Mouse (Mus musculus) large intestine, adult 2 months (tissue): ENCODE measurements around the gene Cfap44. TPM values are rescaled to one million over a fixed set of nuclear protein-coding genes. Genes with fewer than 3 reads are reported as not detected.

Experiments
- DNase-seq: peaks from one replicate; pipeline ENCODE4 v3.0.0-alpha.2; 2012; ENCODE audit warnings: low read depth, low spot score
- WGBS: fragments of 180-500 bp; shearing (Covaris S2); methylation state at CpG from one replicate; pipeline ENCODE4 v1.1.7; 2018; 5-methylcytosine and 5-hydroxymethylcytosine counted together
- polyA plus RNA-seq: library from polyadenylated mRNA; depleted of rRNA; stranded (reverse); fragments of >200 nt; gene quantifications from 2 replicates; pipeline ENCODE4 v1.2.3, GENCODE M21; 2012

The Cfap44 gene
- polyA plus RNA-seq, 1 experiment = not detected

DNA sequence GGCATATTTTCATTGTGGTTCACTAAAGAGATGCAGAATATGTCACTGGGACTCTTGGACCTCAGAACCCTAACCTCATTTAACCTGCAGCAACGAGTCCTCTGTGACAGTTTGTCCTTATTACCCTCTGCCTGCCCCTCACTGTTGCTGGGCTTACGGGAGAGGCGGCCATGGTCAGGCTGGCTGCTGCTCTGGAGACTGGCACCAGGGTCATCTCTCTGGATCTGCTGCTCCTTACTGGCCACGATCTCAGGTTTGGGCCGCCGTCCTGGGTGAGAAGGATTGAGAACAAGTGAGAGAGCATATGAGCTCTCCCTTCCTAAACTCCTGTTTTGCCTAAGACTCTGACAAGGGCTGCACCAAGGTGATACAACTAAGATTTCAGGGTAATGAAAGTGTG lies 97.6 kb downstream of the Cfap44 start:
- 91% methylated on average over 6 of the region's 6 CpGs for WGBS
- no peak for DNase-seq

DNA sequence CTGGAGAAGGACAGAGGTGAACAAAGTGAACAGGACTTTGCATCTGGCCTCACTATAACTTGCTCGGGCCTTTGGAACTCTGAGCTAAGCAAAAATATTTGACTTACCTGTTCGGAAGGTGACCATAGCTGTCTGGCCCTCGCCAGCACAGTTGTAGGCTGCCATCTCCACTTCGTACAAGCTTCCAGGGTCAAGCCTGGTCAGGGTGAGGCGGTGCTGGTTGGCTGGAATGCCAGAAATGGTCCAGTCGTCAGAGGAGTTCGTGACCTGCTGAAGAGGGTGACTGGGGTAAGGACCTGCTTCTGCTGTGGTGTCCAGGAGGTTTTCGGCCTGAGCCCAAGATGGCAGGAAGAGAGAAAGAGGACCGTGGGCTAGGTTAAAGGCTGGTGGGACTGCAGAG lies 98.1 kb downstream of the Cfap44 start:
- no peak for DNase-seq
- 91% methylated on average over 9 of the region's 9 CpGs for WGBS

DNA sequence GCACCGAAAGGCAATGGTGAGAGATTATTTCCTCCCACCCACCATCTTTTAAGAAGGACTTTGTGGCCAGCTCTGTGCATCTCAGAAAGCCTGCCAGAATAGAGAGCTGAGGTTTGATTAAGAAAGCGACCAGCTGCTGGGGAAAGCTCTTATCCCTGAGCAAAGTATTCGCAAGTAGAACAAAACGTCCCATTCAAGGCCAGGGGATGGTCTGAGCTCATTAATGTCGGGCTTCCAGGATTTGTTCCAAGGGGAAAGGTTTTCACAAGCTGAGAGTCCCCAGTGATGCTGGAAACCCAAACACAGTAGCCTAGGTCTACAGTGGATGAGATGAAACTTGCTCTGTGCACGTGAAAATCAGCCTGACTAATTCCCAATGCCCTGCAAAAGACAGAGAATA lies 99.3 kb downstream of the Cfap44 start:
- DNase-seq = no peak
- 60% methylated on average over 6 of the region's 6 CpGs for WGBS

DNA sequence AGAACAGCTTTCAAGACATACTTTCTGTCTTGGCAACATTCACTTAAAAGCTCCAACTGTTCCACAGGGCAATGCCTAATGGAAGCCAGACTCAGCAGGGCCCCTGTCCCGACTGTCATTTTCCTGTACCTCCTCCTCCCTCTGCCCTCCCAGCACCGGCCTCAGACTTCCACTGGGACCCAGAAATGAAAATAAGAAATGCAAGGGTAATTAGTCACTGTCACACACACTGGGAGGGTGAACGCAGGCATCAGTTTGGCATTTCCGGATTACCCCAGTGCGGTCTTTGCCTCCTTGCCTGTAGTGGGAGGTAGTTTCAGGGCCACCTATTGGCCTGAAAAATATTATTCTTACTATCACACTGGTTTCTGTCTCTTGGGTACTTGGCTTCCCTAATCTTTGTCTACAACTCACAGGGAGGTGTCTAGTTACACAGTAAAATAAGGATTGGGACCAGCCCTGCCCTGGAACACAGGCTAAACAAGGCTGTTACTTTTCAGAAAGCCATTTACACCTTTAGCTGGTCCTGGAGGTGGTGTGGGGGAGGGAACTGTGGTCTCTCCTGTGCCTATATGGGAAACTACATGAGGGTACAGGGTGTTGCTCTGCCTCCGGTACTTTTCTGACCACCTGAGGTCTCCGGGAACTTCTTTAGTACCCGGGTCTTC lies 100.0 kb downstream of the Cfap44 start:
- WGBS = 62% methylated on average over 8 of the region's 8 CpGs
- no peak for DNase-seq

DNA sequence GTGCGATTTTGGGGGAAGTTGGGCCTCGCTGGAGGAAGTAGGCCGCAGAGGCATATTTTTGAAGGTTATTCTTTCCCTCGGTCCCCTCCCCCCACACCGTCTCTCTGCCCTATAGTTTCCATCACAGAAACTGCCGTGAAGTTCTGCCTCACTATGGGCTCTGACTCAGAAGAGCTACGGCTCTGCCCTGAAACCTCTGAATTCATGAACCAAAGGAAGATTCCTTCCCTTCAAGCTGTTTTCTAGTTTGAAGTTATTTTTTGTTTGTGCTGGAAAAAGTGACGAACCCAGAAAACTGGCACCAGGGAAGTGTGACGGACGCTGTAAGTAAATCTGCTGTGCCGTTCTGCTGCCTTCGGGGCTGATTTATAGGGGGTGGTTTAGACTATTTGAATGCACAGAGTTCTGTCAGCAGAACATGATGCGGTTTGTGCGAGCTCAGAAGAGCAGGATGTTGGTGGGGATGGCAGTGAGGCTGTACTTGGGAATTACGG lies 102.4 kb downstream of the Cfap44 start:
- DNase-seq = no peak
- 80% methylated on average over 15 of the region's 15 CpGs for WGBS

DNA sequence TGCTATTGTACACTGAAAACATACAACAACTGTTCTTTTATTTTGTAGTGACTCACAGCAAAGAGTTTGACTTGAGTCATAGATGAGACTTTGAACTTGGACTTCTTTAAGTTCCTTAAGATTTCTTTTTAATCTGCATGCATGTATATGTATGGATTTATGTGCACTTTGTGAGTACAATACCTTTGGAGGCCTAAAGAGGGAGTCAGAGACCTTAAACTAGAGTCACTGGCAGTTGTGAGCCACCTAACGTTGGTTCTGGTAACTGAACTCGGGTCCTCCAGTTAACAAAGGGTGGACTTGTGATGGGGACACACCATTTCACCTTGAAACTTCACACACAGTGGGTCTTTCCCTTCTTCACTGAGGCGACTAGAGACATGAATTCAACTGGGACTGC lies 103.9 kb downstream of the Cfap44 start:
- WGBS = 96% methylated on average over 3 of the region's 3 CpGs
- no peak for DNase-seq

DNA sequence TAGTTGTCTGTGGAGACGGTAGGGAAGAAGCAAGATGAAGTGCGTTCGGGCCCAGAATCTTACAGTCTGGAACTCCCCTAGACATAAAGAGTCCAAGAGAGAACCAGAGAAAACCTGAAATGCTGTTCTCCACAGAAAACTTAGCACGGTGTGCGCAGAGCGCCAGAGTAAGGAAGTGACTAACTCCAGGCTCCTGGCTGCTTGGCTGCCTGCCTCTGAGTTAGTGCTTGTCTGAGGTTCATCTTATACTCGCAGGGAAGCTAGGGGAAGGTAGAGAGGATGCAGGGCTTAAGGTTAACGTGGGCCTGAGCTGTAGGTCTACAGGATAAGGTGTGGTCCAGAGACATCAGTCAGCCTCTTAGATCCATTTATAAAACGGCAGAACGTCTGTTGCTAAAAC lies 107.2 kb downstream of the Cfap44 start:
- WGBS = 90% methylated on average over 10 of the region's 10 CpGs
- no peak for DNase-seq

DNA sequence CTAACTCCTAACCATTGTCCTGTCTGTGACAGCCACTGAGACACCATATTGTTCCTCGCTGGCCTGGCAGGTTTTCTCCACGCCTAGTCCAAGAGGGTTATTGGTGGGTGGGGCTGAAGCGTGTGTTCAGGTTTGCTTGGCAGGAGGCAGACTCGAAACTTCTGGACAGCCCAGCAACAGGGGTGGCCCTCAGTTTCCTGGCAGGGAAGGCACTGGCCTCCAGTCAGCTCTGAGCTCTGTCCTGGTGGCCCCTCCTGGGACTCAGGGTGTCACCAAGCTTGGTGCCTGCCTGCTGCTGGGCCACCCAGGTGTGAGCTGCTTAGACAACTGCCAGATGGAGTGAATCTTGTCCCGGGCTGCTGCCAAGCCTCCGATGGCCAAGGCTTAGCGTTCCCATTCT lies 107.7 kb downstream of the Cfap44 start:
- DNase-seq = peak; percentile 64
- 26% methylated on average over 7 of the region's 7 CpGs for WGBS

DNA sequence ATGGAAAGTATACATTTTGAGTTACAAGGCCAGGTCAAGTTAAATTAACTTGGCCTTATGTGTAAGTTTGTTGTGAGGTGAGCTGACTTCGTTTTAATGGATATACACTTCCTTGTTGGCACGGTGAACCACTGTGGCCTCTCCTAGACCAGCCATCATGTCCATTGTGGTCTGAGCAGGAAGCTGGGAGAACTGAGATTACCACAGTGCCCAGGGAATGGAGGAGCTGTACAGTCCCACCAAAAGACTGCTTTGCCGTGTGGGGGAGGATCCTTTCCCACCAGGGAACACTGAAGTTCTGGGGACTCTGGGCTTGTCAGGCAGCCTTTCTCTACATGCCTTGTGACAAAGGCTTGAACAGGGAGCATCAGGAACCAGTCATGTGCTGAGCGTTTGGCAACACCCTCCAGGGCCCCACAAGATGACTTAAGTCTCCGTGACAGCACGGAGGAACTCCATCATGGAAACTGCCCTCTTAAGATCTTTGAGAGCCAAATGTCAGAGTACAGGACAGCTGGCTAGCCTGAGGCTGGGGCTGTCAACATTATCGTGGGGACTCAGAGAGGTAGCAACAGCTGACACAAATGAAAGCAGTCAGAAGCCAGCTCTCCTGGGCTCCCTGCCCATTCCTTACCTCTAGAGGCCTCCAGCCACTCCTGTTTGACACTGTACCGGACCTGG lies 108.4 kb downstream of the Cfap44 start:
- WGBS = 28% methylated on average over 8 of the region's 8 CpGs
- DNase-seq = peak; percentile 25

DNA sequence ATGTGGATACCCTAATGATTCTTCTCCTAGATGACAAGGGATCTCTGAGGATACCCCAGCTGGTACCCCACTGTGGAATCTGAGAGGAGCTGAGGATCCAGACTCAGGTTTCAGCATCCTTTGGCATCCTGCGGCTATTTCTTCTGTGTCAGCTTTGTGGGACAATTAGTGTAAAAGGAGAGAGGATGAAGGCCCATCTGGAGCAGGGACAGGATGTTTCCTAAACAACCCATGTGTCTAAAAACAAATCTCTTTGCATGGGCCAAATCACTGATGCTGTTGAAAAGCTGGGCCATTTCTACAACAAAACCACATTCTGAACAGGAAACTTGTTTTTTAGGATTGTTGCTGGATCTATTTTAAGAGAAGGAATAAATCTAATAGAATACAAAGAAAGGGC lies 110.6 kb downstream of the Cfap44 start:
- 86% methylated on average over 1 of the region's 1 CpGs for WGBS
- DNase-seq = no peak

DNA sequence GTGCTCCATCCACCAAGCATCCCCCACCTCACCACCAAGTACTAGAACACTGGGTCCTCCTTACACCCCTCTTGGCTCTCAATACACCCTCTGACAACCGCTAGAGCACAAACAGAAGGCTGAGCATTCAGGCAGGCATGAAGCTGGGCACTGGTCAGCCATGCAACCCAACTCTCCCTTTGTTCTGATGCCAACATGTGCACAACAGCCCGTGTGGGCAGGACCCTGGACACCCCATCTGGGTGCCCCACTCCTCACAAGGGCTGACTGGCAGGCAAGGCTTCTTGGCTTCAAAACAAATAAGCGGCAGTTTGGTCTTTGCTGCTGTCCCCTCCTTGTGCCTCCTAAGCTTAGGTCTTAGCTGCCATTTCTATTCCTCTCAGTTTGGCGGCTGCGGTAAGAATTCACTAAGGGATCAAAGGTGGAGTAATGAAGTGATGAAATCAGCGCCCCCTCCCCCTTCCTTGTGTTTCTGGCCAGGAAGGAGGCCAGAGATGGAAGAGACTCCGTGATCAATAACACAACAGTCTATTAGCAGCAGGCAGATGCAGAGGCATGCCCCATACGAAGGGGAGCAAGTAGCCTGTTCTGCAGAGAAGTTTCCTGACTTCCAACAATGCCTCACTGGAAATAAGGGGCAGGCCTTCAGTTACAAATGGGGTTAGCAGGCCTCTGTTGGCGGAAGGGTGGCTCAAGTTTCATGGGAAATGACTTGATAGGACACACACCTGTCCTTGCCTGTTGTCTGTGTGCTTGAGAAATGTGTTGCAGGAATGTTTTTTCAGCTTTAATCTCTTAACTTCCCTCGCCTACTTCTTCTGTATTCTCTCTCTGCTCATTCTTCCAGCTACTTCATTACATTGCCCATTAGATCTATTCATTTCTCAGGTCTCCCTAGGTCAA lies 112.7 kb downstream of the Cfap44 start:
- WGBS = 85% methylated on average over 10 of the region's 10 CpGs
- DNase-seq = no peak

DNA sequence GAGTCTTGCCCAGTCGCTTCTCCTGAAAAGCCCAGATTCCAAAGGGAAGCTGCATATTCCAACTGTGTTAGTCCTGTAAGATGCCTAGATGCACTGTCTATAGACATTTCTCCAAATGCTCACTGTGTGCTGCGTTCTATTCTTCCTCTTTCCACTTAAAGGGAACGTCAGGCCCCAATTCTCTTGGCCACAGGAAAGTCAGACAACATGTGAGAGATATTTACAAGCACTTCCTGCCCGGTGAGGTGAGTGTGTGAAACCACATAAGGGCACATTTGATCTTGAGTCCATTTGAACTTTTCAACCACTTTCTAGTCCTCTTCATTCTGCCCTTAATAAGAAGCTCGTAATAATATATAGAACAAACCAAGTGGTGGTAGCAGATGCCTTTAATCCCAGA lies 113.4 kb downstream of the Cfap44 start:
- no peak for DNase-seq
- WGBS = 75% methylated on average over 5 of the region's 5 CpGs

DNA sequence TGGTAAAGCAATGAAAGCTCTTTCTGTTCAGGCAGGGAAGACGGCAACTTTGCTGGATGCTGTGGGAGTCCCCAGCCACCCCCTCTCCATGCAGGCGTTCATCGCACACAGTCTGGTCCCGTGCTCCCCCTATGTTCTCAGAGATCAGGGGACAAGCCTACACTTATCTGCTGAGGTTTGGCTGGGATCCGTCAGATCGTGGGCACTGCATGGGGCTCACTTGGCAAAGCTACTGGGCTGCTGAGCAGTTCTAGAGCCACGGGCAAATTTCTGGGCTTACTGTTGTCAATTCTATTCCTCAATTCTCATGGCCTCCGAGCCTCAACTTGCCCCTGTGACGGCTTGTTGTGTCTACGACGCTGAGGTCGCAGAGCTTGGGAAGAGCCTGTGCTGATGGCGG lies 114.2 kb downstream of the Cfap44 start:
- WGBS = 94% methylated on average over 13 of the region's 13 CpGs
- no peak for DNase-seq

DNA sequence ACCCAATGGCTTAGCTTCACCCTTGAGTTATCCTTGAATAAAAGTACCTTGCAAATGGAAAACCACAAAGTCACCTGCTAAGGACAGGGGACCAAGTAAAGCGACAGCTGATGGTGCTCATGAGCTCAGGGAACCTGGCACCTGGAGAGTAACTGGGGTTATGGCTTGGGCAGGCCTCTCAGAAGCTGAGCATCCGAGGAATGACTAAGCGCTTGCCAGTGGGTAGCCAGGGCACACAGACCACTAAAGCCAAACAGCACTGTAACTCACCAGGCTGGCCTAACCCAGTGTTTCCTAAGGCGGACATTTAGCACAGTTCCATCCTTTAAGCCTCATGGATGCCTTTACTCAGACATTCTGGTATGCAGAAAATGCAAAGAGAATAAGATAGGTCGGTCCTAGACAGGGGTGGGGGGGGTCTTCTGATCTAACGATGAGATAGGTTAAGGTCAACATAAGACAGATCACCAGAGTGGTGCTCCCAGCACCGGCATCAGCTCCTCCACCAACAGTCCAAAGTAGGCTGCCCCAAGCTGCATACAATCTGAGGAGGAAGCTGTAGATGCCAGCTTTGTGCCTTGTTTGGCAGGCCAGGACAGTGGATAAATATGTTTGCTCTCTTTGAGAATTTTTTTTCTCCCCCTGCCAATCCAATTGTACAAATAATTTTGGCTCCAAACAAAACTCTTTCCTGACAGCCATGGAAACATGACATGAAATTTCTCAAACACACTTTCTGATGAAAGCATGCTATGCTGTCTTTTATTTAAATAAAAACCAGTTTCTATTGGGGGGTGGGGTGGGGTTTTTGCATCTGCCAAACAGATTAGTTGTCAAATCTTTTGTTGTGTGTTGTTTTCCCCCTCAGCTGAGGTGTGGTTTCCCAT lies 115.1 kb downstream of the Cfap44 start:
- DNase-seq = no peak
- WGBS = 67% methylated on average over 7 of the region's 7 CpGs

DNA sequence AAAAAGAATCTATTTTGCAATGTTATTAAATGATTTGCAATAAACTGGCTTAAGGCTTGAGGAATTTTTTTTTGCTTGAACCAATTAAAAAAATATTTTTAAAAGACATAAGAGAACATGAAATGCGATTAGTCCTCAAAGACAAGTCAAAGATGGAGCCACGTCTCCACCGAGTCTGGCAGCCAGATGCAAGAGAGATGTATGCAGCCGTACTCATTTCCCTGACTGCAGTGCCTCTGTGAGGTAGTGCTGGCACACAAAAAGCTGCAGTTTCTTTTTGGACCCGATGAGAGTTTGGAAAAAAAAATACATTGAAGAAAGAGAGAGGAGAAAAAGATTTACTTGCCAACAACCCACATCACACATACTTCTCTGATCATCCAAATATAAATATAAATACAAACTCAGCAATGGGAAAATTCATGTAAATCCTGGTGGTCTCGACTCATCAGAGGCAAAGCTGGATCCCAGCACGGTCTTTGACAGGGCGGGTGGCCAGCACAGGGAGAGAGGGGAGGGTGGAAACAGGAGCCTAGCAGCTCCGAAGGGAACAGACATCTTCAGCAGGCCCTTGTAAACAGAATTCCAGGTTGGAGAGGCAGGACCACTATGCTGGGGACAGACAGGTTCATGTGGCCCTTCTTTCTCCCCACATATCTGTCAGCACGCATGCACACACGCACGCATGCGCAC lies 116.1 kb downstream of the Cfap44 start:
- 82% methylated on average over 13 of the region's 13 CpGs for WGBS
- no peak for DNase-seq

DNA sequence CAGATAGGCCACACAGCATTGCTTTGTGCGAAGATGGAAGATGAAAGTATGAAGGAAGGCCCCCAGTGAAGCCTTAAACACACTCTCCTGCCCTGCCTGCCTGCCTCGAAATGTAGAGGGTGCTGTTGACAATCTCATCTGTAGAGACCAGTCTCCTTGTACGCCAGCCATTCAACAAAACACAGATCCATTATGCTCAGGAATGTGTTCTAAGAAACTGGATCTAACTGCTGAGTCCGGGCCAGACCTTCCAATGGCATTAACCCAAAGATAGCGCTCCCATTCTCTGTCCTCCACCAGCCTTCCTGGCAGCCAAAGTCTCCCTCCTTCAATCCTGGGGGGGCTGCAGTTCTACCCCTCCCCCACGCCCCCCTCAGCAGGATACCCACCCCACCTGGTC lies 121.9 kb downstream of the Cfap44 start:
- no peak for DNase-seq
- 87% methylated on average over 6 of the region's 6 CpGs for WGBS

DNA sequence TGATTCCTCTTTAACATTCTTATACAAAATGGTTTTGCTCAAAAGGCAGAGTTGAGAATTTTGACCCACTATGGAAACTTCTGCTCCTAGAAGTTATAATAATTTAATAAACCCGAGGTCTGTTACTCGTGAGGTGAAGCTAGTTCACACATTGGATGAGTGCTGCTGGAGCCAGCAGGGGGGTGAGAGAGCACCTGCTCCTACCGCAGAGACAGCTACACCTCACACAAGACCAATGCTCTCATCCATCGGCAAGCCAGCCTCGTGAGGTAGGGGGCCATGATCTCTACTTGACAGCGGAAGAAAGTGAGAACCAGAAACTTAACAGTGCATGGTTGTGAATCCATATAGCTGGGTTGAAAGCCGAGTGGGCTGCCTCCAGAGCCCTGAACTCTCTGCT lies 129.0 kb downstream of the Cfap44 start:
- DNase-seq = no peak
- WGBS = 85% methylated on average over 7 of the region's 7 CpGs

DNA sequence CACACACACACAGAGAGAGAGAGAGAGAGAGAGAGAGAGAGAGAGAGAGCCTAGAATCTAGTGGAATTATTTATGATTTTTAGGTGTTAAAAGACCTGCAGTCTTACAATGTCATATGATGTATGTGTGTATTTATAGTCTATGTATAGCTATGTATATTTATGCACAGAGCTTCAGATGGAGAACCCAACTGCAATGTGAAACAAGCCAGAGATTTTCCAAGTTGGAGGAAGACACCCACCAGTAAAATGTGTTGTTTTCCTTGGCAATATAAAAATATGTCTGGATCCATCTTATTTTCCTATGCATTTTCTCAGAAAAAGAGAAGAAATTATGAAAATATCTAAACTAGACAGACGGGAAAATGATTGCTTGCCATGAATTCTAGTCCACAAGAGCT lies 131.4 kb downstream of the Cfap44 start:
- WGBS = 90% methylated on average over 1 of the region's 1 CpGs
- no peak for DNase-seq

DNA sequence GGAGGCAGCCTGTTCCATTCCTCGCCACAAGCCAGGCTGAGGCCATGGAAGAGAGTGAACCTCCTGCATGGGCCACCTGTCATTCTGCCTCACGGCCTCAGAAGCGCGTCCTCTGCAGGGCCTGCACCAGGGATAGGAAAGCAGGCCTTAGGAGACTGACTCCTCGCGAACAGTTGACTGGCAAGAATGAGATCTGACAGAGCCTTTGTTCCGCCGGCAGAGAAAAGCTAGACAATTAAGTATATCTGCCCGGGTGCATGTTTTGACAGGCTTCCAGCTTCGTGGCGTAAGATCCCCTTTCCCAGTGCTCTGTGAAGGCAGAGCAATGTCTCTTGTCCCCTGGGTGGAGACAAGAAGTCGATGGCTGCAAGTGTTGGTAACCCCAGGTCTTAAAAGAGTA lies 132.1 kb downstream of the Cfap44 start:
- 56% methylated on average over 12 of the region's 12 CpGs for WGBS
- no peak for DNase-seq
